Mouse (Mus musculus) heart, embryonic 13.5 days (tissue): ENCODE measurements at regions not wholly inside any gene's neighbourhood (a gene's known extent, or its start where the extent isn't known, plus 50 kb on each side); places are given as distances from the start of the nearest gene placed in this dataset.
"Not testable (repeated sequence)": the region's sequence is repeated elsewhere in the genome, so short reads cannot be mapped to it uniquely, and the experiment has no call there.

Source experiments
- ATAC-seq: fragments of 200-750 bp; cut with Nextera tagmentation; 2 replicates; pipeline ENCODE4 v1.8.0; 2017; ENCODE audit warnings: moderate TSS enrichment; ENCODE audit not compliant: insufficient number of reproducible peaks, low FRiP score, low TSS enrichment; ENCODE audit errors: extremely low read depth
- H3K27ac ChIP-seq: fragments of 300-500 bp; sonication (generic); replicated peaks from 2 replicates; pipeline ENCODE4 v1.5.1; 2015; ENCODE audit warnings: moderate library complexity, mild to moderate bottlenecking, inconsistent platforms
- H3K27me3 ChIP-seq: fragments of 300-500 bp; sonication (generic); replicated peaks from 2 replicates; pipeline ENCODE4 v1.6.1; 2015; ENCODE audit warnings: mild to moderate bottlenecking, inconsistent platforms
- H3K36me3 ChIP-seq: fragments of 300-500 bp; sonication (generic); 2 replicates; pipeline ENCODE4 v1.6.1; 2015; ENCODE audit warnings: mild to moderate bottlenecking, inconsistent platforms
- H3K4me1 ChIP-seq: fragments of 300-500 bp; sonication (generic); 2 replicates; pipeline ENCODE4 v1.6.1; 2015; ENCODE audit warnings: inconsistent platforms
- H3K4me2 ChIP-seq: fragments of 300-500 bp; sonication (generic); 2 replicates; pipeline ENCODE4 v1.6.1; 2015; ENCODE audit warnings: inconsistent platforms, mild to moderate bottlenecking, moderate library complexity
- H3K4me3 ChIP-seq: fragments of 300-500 bp; sonication (generic); 2 replicates; pipeline ENCODE4 v1.5.1; 2015; ENCODE audit warnings: moderate library complexity, mild to moderate bottlenecking, inconsistent platforms
- H3K9ac ChIP-seq: fragments of 300-500 bp; sonication (generic); 2 replicates; pipeline ENCODE4 v1.6.1; 2015; ENCODE audit warnings: inconsistent platforms, mild to moderate bottlenecking, moderate library complexity
- H3K9me3 ChIP-seq: fragments of 300-500 bp; sonication (generic); 2 replicates; pipeline ENCODE4 v1.6.1; 2016; ENCODE audit warnings: inconsistent platforms
- WGBS: fragments of 180-500 bp; shearing (Covaris S2); methylation state at CpG from one replicate; pipeline ENCODE4 v1.1.7; 2015; ENCODE audit warnings: mixed read lengths; 5-methylcytosine and 5-hydroxymethylcytosine counted together

DNA sequence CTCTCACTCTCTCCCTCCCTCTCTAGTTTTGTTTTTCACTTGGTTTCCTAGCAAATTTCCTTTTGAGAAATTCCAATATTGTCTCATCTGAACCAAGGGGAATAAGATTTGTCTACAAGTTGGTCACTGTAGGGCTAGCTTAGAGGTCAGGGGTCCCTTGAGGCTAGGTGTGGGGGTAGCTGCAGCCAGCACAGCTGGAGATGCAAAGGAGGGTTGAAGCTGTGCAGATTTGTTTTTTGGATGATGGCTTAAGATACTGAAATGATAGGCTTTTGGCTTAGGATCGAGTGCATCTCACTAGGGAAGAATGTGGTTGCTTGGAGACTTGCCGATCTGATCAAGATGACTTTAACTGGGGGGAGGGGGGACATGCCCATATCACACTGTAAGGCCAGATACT is 88.3 kb upstream of the Tmem28 start:
- Histone ChIP-seq H3K36me3 (no peaks in the 10 kb centered on the region), H3K4me2 (no peak overlapping the region), H3K9me3 (no peaks in the 10 kb centered on the region), H3K9ac (no peak overlapping the region), H3K27ac (no peak overlapping the region), H3K4me1 (no peaks in the 10 kb centered on the region), H3K4me3 (no peak overlapping the region), H3K27me3 (peaks cover 16% of the 10 kb centered on the region; the same call in 1 of the 2 replicates)
- 31% methylated on average over 2 of the region's 2 CpGs for WGBS
- ATAC-seq = no peak

DNA sequence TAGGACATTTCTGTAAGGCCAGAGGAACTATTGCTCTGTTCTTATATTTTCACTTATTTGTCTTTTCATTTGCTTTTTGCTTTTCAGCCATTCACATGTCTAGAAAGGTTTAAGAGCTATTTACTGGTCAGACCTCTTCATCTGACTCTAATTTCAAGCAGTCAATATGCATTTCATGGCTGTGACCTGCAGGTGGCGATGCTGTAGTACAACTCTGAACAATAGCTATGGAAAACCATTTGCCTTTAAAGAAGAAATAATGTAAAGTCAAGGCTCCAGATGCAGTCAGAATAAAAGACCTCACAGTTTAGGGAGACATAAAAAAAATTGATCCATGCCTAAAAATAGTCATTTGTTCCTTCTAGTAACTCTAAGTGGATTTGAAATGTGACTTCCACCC is 95.7 kb upstream of the Tmem28 start:
- H3K4me2 ChIP-seq = no peak overlapping the region
- no peak for ATAC-seq
- WGBS = 2% methylated on average over 1 of the region's 1 CpGs
- H3K36me3 ChIP-seq = no peaks in the 10 kb centered on the region
- peaks cover 20% of the 10 kb centered on the region for H3K27me3 ChIP-seq
- H3K4me1 ChIP-seq = no peaks in the 10 kb centered on the region
- H3K9ac ChIP-seq = no peak overlapping the region
- no peaks in the 10 kb centered on the region for H3K9me3 ChIP-seq
- H3K27ac ChIP-seq = no peak overlapping the region
- no peak overlapping the region for H3K4me3 ChIP-seq

DNA sequence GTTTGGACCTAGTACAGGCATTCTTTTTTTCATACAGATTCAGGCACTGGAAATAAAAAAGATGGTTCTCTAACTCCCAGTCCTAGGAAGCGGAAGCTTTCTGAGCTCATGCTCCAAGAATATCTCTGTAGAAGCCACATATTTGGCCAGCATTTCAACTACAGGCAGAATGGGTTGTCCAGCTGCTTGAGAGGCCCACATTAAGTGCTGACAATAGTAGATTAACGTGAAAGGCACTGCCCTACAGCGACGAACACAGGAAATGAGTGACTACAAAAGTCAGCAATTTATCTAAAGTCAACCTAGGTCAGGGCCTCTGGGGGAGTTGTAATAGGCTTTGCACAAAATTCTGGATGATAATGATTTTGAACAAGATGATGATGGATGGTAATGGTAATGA is 125.5 kb upstream of the Tmem28 start:
- Histone ChIP-seq H3K9me3 (no peaks in the 10 kb centered on the region), H3K4me2 (no peak overlapping the region), H3K27ac (no peak overlapping the region), H3K4me3 (no peak overlapping the region), H3K4me1 (no peaks in the 10 kb centered on the region), H3K36me3 (no peaks in the 10 kb centered on the region), H3K27me3 (no peaks in the 10 kb centered on the region; the same call in 1 of the 2 replicates), H3K9ac (no peak overlapping the region)
- 20% methylated on average over 4 of the region's 4 CpGs for WGBS
- ATAC-seq = no peak

DNA sequence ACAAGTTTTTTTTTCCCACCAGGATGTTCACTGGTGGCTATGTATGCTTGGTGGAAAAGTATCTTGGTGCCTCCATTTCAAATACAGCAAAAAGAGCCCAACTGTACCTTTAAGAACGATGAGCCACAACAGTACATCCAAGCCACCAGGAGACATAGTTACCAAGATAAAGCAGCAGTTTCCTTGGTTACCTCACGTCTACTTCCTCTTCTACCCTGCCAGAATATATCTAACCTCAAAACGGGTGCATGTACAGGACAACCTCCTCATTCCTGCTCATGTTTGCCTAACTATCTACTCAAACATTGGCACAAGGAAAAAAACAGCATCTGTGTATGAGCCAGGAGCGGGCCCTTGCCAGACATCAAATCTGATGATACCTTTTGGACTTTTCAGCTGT is 129.8 kb upstream of the Tmem28 start:
- Histone ChIP-seq H3K27ac (no peak overlapping the region), H3K9ac (no peak overlapping the region), H3K27me3 (peaks cover 8% of the 10 kb centered on the region), H3K4me2 (no peak overlapping the region), H3K9me3 (no peaks in the 10 kb centered on the region), H3K4me1 (no peaks in the 10 kb centered on the region), H3K4me3 (no peak overlapping the region), H3K36me3 (no peaks in the 10 kb centered on the region)
- ATAC-seq = no peak
- 46% methylated on average over 4 of the region's 4 CpGs for WGBS

DNA sequence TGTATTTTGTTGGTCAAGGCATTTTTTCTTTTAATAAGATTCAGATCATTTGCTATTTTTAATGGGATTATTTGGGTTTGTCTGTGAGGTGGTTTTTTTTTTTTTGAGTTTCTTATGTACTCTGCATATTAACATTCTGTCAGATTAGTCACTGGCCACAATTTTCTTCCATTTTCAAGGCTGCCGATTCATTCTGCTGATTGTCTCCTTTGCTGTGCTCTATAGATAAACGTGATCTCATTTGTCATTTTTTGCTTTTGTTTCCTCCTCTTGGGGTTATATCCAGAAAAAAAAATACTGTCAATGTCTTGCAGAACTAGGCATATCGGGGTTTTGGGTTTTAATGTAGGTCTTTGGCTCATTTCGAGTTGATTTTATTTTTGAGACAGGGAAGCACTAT is 131.1 kb upstream of the Tmem28 start:
- no peaks in the 10 kb centered on the region for H3K9me3 ChIP-seq
- H3K9ac ChIP-seq = no peak overlapping the region

DNA sequence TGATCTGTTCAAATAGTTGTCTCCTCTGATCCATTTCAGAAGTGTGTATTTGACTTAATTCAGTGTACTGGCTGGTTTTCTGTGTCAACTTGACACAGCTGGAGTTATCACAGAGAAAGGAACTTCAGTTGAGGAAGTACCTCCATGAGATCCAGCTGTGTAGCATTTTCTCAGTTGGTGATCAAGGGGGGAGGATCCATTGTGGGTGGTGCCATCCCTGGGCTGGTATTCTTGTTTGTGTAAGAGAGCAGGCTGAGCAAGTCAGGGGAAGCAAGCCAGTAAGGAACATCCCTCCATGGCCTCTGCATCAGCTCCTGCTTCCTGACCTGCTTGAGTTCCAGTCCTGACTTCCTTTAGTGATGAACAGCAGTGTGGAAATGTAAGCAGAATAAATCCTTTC is 138.3 kb upstream of the Tmem28 start:
- H3K27me3 ChIP-seq = peaks cover 32% of the 10 kb centered on the region; the same call in 1 of the 2 replicates
- H3K4me1 ChIP-seq, H3K4me2 ChIP-seq, H3K4me3 ChIP-seq, ATAC-seq, H3K36me3 ChIP-seq, H3K27ac ChIP-seq, H3K9ac ChIP-seq, H3K9me3 ChIP-seq: not testable (repeated sequence)

More for the DNA sequence above, 131.1 kb upstream of the Tmem28 start:
- Histone ChIP-seq H3K36me3 (no peaks in the 10 kb centered on the region), H3K27ac (no peak overlapping the region), H3K27me3 (peaks cover 13% of the 10 kb centered on the region), H3K4me3 (no peak overlapping the region), H3K4me1 (no peaks in the 10 kb centered on the region), H3K4me2 (no peak overlapping the region)
- ATAC-seq = no peak
- WGBS = 65% methylated on average over 4 of the region's 4 CpGs

DNA sequence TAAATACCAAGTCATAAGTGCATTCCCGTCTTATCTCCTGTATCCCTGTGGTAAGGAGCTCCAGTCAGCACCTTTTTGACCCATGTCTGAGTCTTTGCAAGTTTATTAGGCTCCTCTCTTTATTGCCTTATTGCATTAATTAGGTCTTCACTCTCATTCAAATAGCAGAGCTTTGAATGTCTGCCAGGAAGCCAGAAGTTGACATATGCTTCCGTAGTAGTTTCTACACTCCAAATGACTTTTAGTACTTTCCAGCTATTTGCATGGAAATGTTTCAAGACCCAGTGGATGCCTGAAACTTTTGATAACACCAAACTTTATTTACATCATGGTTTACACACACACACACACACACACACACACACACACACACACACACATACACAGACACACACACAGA is 153.2 kb upstream of the Tmem28 start:
- H3K9me3 ChIP-seq = no peaks in the 10 kb centered on the region
- H3K4me3 ChIP-seq = no peak overlapping the region
- no peaks in the 10 kb centered on the region for H3K4me1 ChIP-seq
- H3K4me2 ChIP-seq = no peak overlapping the region
- H3K9ac ChIP-seq = no peak overlapping the region
- 51% methylated on average over 2 of the region's 2 CpGs for WGBS
- ATAC-seq = no peak
- H3K27ac ChIP-seq = no peak overlapping the region
- H3K36me3 ChIP-seq = no peaks in the 10 kb centered on the region
- peaks cover 45% of the 10 kb centered on the region for H3K27me3 ChIP-seq

DNA sequence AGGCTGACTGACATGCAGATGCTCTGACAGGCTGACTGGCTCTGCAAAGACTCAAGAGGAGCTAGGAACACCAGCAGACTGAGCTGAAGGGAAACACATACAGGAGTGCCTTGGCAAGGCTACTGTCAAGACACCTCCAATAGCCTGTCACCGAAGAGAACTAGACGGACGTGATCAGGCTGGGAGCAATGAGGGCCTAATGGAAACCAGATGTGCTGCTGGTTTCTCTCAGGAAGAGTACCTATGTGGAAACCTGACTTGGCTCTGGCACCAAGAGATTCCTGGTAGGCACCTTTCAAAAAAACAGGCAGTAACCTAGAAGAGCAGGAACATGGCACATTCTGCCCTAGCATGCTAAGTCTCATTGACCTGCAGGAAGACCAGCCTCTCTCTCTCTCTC is 158.3 kb upstream of the Tmem28 start:
- WGBS = 63% methylated on average over 3 of the region's 3 CpGs
- no peak overlapping the region for H3K4me3 ChIP-seq
- no peak for ATAC-seq

DNA sequence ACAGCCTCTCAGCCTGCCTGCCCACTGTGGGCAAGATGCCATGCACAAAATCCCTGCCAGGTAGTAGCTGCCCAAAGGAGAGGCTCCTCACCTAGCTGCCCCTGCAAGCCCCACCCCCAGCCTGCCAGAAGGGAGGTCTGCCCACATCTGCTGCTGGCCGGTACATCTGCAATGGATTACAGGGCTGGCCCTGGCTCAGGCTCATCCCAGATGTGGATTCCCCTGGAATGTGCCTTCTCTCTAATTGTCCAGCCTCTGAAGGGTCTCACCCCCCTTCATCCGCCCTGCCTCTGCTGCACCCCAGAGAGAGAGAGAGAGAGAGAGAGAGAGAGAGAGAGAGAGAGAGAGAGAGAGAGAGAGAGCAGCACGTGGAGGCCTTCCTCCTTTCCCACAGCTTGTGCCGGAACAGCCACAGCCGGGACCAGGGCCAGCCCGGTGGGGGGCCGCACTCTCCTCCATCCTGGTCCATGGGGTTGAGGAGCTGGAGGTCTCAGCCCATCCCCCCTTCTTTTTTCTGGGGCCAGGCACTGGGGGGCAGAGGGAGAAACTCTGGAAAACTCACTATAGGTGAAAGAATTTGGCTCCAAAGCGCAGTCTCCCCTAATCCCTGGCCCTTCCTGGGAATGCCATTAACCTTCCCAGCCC is 161.2 kb upstream of the Tmem28 start:
- 35% methylated on average over 6 of the region's 8 CpGs for WGBS
- H3K27me3 ChIP-seq = peaks cover 79% of the 10 kb centered on the region

More for the DNA sequence above, 158.3 kb upstream of the Tmem28 start:
- no peak overlapping the region for H3K9ac ChIP-seq
- no peak overlapping the region for H3K27ac ChIP-seq
- H3K9me3 ChIP-seq = no peaks in the 10 kb centered on the region
- peaks cover 76% of the 10 kb centered on the region for H3K27me3 ChIP-seq
- no peaks in the 10 kb centered on the region for H3K4me1 ChIP-seq
- H3K4me2 ChIP-seq = no peak overlapping the region
- H3K36me3 ChIP-seq = no peaks in the 10 kb centered on the region

DNA sequence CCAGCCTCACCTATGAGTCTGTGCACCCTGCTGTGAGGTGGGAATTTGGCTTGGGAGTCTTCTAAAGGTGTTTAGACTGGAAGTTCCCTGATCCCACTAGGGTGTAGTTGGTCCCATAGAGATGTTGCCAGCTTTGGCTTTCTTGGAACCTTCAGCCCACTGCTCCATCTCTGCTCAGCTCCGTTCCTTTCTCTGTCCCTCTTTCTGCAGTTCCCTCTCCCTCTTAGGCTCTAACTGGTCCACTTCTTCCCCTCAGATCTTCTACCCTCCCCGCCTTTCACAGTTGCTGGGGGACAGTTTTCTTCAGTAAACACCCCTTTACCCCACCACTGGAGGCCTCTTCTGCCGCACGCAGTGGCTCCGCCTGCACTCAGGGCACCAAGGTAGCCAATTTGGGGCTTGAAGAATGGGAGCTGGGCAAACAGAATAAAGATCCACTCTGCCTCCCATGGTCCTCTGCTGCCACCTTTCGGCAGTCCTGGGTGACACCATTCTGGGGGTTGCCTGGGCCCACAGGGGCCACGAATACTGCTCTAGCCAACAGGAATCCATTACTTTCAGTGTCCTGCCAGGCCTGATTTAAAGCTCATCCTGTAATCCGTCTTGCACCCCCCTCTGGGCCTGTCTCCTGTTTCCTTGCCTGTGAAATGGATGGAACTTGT is 162.9 kb upstream of the Tmem28 start:
- WGBS = 19% methylated on average over 8 of the region's 8 CpGs

More for the DNA sequence above, 161.2 kb upstream of the Tmem28 start:
- Histone ChIP-seq H3K36me3 (no peaks in the 10 kb centered on the region), H3K4me2 (no peak overlapping the region), H3K9me3 (no peaks in the 10 kb centered on the region), H3K9ac (no peak overlapping the region), H3K27ac (no peak overlapping the region), H3K4me1 (no peaks in the 10 kb centered on the region), H3K4me3 (no peak overlapping the region)
- no peak for ATAC-seq

DNA sequence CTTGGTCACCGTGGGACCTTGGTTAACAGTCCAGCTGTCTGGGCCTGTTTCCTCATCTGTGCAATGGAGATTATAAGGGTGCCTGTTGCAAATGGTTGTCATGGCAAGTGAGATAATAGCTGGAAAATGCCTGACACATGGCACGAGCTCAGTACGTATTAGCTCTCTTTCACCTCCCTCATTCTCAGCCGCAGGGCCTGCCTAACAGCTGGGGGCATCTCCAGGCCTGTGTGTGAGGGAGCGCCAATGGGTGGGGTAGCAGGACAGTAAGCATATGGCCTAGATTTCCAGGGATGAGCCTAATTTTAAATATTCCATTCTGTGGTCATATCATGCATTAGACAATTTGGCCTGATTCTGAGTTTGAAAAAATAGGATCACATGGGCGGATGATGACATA is 163.8 kb upstream of the Tmem28 start:
- Histone ChIP-seq H3K9ac (no peak overlapping the region), H3K9me3 (no peaks in the 10 kb centered on the region), H3K4me2 (no peak overlapping the region), H3K27ac (no peak overlapping the region), H3K27me3 (peaks cover 78% of the 10 kb centered on the region), H3K4me3 (no peak overlapping the region), H3K4me1 (no peaks in the 10 kb centered on the region), H3K36me3 (no peaks in the 10 kb centered on the region)
- WGBS = 62% methylated on average over 6 of the region's 6 CpGs
- ATAC-seq = no peak

More for the DNA sequence above, 162.9 kb upstream of the Tmem28 start:
- Histone ChIP-seq H3K9ac (no peak overlapping the region), H3K36me3 (no peaks in the 10 kb centered on the region), H3K4me3 (no peak overlapping the region), H3K27ac (no peak overlapping the region), H3K4me1 (no peaks in the 10 kb centered on the region), H3K27me3 (peaks cover 76% of the 10 kb centered on the region), H3K4me2 (no peak overlapping the region), H3K9me3 (no peaks in the 10 kb centered on the region)
- no peak for ATAC-seq

DNA sequence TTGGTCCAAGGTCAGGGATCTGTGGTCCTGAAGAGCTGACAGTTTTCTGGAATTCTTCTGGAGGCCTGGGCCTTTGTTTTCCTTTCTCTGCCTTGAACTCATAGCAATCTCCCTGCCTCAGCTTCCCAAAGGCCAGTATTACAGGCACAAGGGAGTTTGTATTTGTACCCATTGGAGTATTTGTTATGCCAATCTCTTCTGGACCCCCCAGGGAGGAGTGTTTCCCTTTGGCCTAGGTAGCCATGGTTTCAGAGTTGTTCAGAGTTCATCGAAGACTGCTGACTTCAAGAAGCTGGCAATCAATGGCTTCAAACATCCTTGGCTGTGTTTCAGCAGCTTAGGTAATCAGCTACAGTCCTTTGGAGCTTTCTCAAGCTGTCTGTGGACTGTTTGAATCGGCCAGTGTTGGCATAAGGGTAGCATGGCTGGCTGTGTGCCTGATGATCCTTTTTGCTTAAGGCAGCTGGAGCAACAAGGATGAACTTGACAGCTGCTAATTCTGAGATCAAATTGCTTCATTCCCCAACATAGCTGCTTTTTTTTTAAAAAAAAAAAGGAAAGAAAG is 161.2 kb upstream of the Pja1 start:
- H3K27me3 ChIP-seq = peaks cover 57% of the 10 kb centered on the region
- ATAC-seq = no peak
- no peak overlapping the region for H3K27ac ChIP-seq
- H3K36me3 ChIP-seq = no peaks in the 10 kb centered on the region
- no peak overlapping the region for H3K9ac ChIP-seq
- no peaks in the 10 kb centered on the region for H3K4me1 ChIP-seq
- no peak overlapping the region for H3K4me3 ChIP-seq
- WGBS = 65% methylated on average over 2 of the region's 2 CpGs
- no peak overlapping the region for H3K4me2 ChIP-seq
- H3K9me3 ChIP-seq = no peaks in the 10 kb centered on the region
